In genomic region chr11:70458688-70459600, GRCm38 (mm10) we compare ENCODE assay signal across 8 mouse cellular contexts. TPM values are rescaled to one million over a fixed set of nuclear protein-coding genes. Genes with fewer than 3 reads are reported as not detected.
DNase-seq lines count a peak whose midpoint lies in the region; ATAC-seq and TF ChIP-seq lines count a peak whose summit lies in the region.

TSS of gene Zmynd15 (plus strand) at chr11:70459433.

- 18% methylated on average over 32 of the region's 32 CpGs for WGBS in kidney, embryonic 14.5 days
- 17% methylated on average over 32 of the region's 32 CpGs for WGBS in embryonic facial prominence, embryonic 13.5 days
- 15% methylated on average over 31 of the region's 32 CpGs for WGBS in limb, embryonic 14.5 days
- WGBS in neural tube, embryonic 14.5 days, result 17% methylated on average over 32 of the region's 32 CpGs

- H3K4me3 ChIP-seq in kidney, embryonic 14.5 days (ENCODE audit: low read length), result peak within 1 kb of the TSS; percentile 60
- H3K4me3 ChIP-seq in embryonic facial prominence, embryonic 13.5 days, result peak within 1 kb of the TSS; percentile 60
- peak within 1 kb of the TSS; percentile 56 for H3K4me3 ChIP-seq in limb, embryonic 14.5 days (replicated peaks; ENCODE audit: low read length)
- H3K4me3 ChIP-seq in neural tube, embryonic 14.5 days (ENCODE audit: low read depth, low read length), result peak within 1 kb of the TSS; percentile 30

- H3K4me2 ChIP-seq in kidney, embryonic 14.5 days (replicated peaks; ENCODE audit: low read depth, low read length), result peak within 1 kb of the TSS; percentile 98
- H3K4me2 ChIP-seq in embryonic facial prominence, embryonic 13.5 days, result peak within 1 kb of the TSS; percentile 95
- peak within 1 kb of the TSS; percentile 92 for H3K4me2 ChIP-seq in limb, embryonic 14.5 days (replicated peaks; ENCODE audit: low read depth, low read length, severe bottlenecking)
- H3K4me2 ChIP-seq in neural tube, embryonic 14.5 days (ENCODE audit: low read depth, low read length), result peak within 1 kb of the TSS; percentile 61

- H3K27ac ChIP-seq in kidney, embryonic 14.5 days (ENCODE audit: low read depth, low read length), result no peak within 1 kb of the TSS
- no peak within 1 kb of the TSS for H3K27ac ChIP-seq in embryonic facial prominence, embryonic 13.5 days
- H3K27ac ChIP-seq in limb, embryonic 14.5 days (replicated peaks; ENCODE audit: low read depth, low read length), result no peak within 1 kb of the TSS
- no peak within 1 kb of the TSS for H3K27ac ChIP-seq in neural tube, embryonic 14.5 days (ENCODE audit: low read depth, low read length)

- H3K9me3 ChIP-seq in kidney, embryonic 14.5 days (ENCODE audit: control insufficient read depth, low read length), result no peaks in the 10 kb centered on the region
- no peaks in the 10 kb centered on the region for H3K9me3 ChIP-seq in embryonic facial prominence, embryonic 13.5 days
- no peaks in the 10 kb centered on the region for H3K9me3 ChIP-seq in limb, embryonic 14.5 days (ENCODE audit: control insufficient read depth, low read length)
- H3K9me3 ChIP-seq in neural tube, embryonic 14.5 days (ENCODE audit: control insufficient read depth, low read length), result no peaks in the 10 kb centered on the region

- H3K27me3 ChIP-seq in kidney, embryonic 14.5 days (ENCODE audit: control insufficient read depth, insufficient read depth, low read length), result peaks cover 21% of the 10 kb centered on the region
- peaks cover 54% of the 10 kb centered on the region for H3K27me3 ChIP-seq in embryonic facial prominence, embryonic 13.5 days
- H3K27me3 ChIP-seq in limb, embryonic 14.5 days (ENCODE audit: control insufficient read depth, insufficient read depth, low read length), result peaks cover 13% of the 10 kb centered on the region
- H3K27me3 ChIP-seq in neural tube, embryonic 14.5 days (ENCODE audit: control insufficient read depth, insufficient read depth, low read length), result peaks cover 19% of the 10 kb centered on the region

- peaks cover 9% of the 10 kb centered on the region; the same call in 1 of the 2 replicates for H3K4me1 ChIP-seq in kidney, embryonic 14.5 days (ENCODE audit: control insufficient read depth, insufficient read depth, low read length)
- peaks cover 14% of the 10 kb centered on the region for H3K4me1 ChIP-seq in embryonic facial prominence, embryonic 13.5 days
- H3K4me1 ChIP-seq in limb, embryonic 14.5 days (ENCODE audit: control insufficient read depth, insufficient read depth, low read length), result peaks cover 5% of the 10 kb centered on the region; the same call in 1 of the 2 replicates
- no peaks in the 10 kb centered on the region; the same call in 1 of the 2 replicates for H3K4me1 ChIP-seq in neural tube, embryonic 14.5 days (ENCODE audit: control insufficient read depth, insufficient read depth, low read length)

- ATAC-seq in kidney, embryonic 14.5 days (ENCODE audit: low FRiP score, low TSS enrichment), result no peak
- no peak for ATAC-seq in embryonic facial prominence, embryonic 13.5 days (ENCODE audit: insufficient number of reproducible peaks, insufficient read depth, low FRiP score, low TSS enrichment, low read depth)
- ATAC-seq in limb, embryonic 14.5 days (ENCODE audit: low FRiP score, low read depth), result no peak
- ATAC-seq in neural tube, embryonic 14.5 days (ENCODE audit: low read depth), result no peak

- no peak for TF ChIP-seq POLR2A in limb, embryonic 14.5 days (IDR thresholded peaks at IDR 0.05; ENCODE audit: borderline replicate concordance, extremely low read depth, insufficient read depth, insufficient read length)

- peaks cover 3% of the 10 kb centered on the region; the same call in 1 of the 2 replicates for H3K36me3 ChIP-seq in kidney, embryonic 14.5 days (ENCODE audit: control insufficient read depth, insufficient read depth, low read length)
- H3K36me3 ChIP-seq in embryonic facial prominence, embryonic 13.5 days, result 0 out of 2 replicates have a peak, but pooled peaks cover 6% of the 10 kb centered on the region
- H3K36me3 ChIP-seq in limb, embryonic 14.5 days (ENCODE audit: control insufficient read depth, insufficient read depth, low read length), result no peaks in the 10 kb centered on the region
- H3K36me3 ChIP-seq in neural tube, embryonic 14.5 days (ENCODE audit: control insufficient read depth, insufficient read depth, low read length), result 0 out of 2 replicates have a peak, but pooled peaks cover 5% of the 10 kb centered on the region

- no peak for DNase-seq in kidney, adult 9 months
- DNase-seq in limb, embryonic 14.5 days (ENCODE audit: low spot score), result no peak
- DNase-seq in c-Kit-positive CD71-positive TER-119-positive erythroid progenitor cells, embryonic 14.5 days (ENCODE audit: low spot score), result no peak
- DNase-seq in right cerebral cortex, postnatal 10 days (ENCODE audit: low spot score in 2 of 2), result no peak
- no peak for DNase-seq in thymus, adult 18-20 months

- peak within 1 kb of the TSS; percentile 55 for H3K9ac ChIP-seq in kidney, embryonic 14.5 days (ENCODE audit: low read depth, low read length)
- H3K9ac ChIP-seq in embryonic facial prominence, embryonic 13.5 days, result peak within 1 kb of the TSS; percentile 77
- peak within 1 kb of the TSS; percentile 67 for H3K9ac ChIP-seq in limb, embryonic 14.5 days (ENCODE audit: low read depth, low read length, severe bottlenecking)
- H3K9ac ChIP-seq in neural tube, embryonic 14.5 days (replicated peaks; ENCODE audit: low read depth, low read length), result peak within 1 kb of the TSS; percentile 41; the same call in 1 of the 2 replicates

RNA-seq across cellular contexts. Expression of gene Zmynd15, which starts in this region (rescaled TPM):
- polyA plus RNA-seq in kidney, embryonic 14.5 days (2014; fragmentation: Nextera tagmentation; extraction: Ambion mirVana), result 0.33 and 0.88 TPM in 2 replicates
- polyA plus RNA-seq in embryonic facial prominence, embryonic 13.5 days (2015; fragmentation: Nextera tagmentation; extraction: Ambion mirVana), result 0.59 and 0.78 TPM in 2 replicates
- polyA plus RNA-seq in limb, embryonic 14.5 days (2012; rRNA removed), result 1.1 and 1.4 TPM in 2 replicates
- polyA plus RNA-seq in limb, embryonic 14.5 days (2014; fragmentation: Nextera tagmentation; extraction: Ambion mirVana), result 0.46 and 0.92 TPM in 2 replicates
- 0.31 and 1.5 TPM in 2 replicates for polyA plus RNA-seq in neural tube, embryonic 14.5 days (2014; fragmentation: Nextera tagmentation; extraction: Ambion mirVana)
